Mouse (Mus musculus): ENCODE results near the gene Fbxo40.

DNA sequence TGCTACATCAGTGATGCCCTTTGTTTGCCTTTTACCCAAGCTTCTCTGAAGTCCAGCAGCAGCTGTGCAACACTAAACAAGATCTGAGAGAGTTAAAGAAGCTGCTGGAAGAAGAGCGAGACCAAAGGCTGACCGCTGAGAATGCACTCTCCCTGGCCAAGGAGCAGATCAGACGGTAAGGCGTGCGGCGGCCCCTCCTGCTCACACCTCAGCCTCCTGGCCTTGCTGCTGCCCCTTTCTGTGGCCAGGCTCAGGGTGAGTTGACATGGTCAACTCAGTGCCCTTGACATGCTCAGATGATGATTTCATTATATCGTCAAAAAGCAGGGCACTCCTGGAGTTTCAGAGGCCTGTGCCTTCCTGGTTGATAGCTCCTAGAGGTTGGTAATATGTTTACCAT lies 61.1 kb downstream of the Fbxo40 start:
- TF ChIP-seq CTCF (IDR thresholded peaks at IDR 0.05; ENCODE audit: low read depth, low read length) (no peak), POLR2A (IDR thresholded peaks at IDR 0.05; ENCODE audit: borderline replicate concordance, low read depth, low read length) (no peak)

Measured in bone marrow macrophage, adult 2 months (primary cell).